Mouse (Mus musculus): Measurements from ENCODE around the gene Col4a1. TPM values are rescaled to one million over a fixed set of nuclear protein-coding genes. Genes with fewer than 3 reads are reported as not detected.

Col4a1 gene
- polyA plus RNA-seq, 1 experiment from 2014 or later, result 250 TPM

GRCm38 (mm10) chr8:11233009-11233408 lies 79.6 kb downstream of the Col4a1 start:
- Histone ChIP-seq H3K9me3 (ENCODE audit: control insufficient read depth, low read length) (no peaks in the 10 kb centered on the region), H3K4me2 (ENCODE audit: low read length) (no peak overlapping the region), H3K4me3 (ENCODE audit: control insufficient read depth in 1 of 2, insufficient read depth in 1 of 2, low read depth in 1 of 2, low read length in 2 of 2) (no peak overlapping the region), H3K27me3 (ENCODE audit: control insufficient read depth, insufficient read depth, low read length) (no peaks in the 10 kb centered on the region), H3K27ac (replicated peaks in 1 of 2; ENCODE audit: control insufficient read depth in 1 of 2, insufficient read depth in 1 of 2, low read depth in 2 of 2, low read length in 2 of 2) (no peak overlapping the region), H3K36me3 (ENCODE audit: control insufficient read depth, insufficient read depth, low read length) (peaks cover 94% of the 10 kb centered on the region), H3K9ac (ENCODE audit: low read length) (no peak overlapping the region), H3K4me1 (ENCODE audit: control insufficient read depth in 2 of 2, insufficient read depth in 2 of 2, low read length in 2 of 2) (peaks cover 0 to 2% of the 10 kb centered on the region in 2 experiments; a peak in 1 of 4 replicates)
- WGBS, result 79% methylated on average over 4 of the region's 4 CpGs
- ATAC-seq (ENCODE audit: insufficient number of reproducible peaks, insufficient read depth, low FRiP score, low read depth), result no peak

DNA sequence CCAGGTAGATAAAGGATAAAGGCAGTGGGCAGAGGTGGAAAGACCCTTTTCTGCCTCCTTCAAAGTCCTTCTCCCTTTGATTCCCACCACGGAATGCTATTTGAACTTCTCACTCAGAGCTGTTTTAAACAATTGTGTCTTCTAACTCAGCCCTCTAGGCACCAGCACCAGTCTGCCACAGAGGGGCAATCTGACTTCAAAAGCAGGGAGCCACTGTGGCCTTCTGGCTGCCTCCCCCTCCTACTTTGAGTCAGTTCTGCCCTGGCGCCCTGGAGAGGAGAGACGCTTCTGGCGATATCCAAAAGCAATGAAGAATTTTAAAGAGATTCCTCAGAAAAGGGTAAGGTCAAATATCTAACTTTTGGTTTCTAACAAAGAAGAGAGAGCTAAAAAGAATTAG lies 82.3 kb downstream of the Col4a1 start:
- no peak for ATAC-seq (ENCODE audit: insufficient number of reproducible peaks, insufficient read depth, low FRiP score, low read depth)
- 74% methylated on average over 4 of the region's 4 CpGs for WGBS
- H3K4me1 ChIP-seq (ENCODE audit: control insufficient read depth in 2 of 2, insufficient read depth in 2 of 2, low read length in 2 of 2), result peaks cover 0 to 2% of the 10 kb centered on the region in 2 experiments; a peak in 1 of 4 replicates
- H3K36me3 ChIP-seq (ENCODE audit: control insufficient read depth, insufficient read depth, low read length), result peaks cover 94% of the 10 kb centered on the region
- no peak overlapping the region for H3K27ac ChIP-seq (replicated peaks in 1 of 2; ENCODE audit: control insufficient read depth in 1 of 2, insufficient read depth in 1 of 2, low read depth in 2 of 2, low read length in 2 of 2)
- H3K9me3 ChIP-seq (ENCODE audit: control insufficient read depth, low read length), result no peaks in the 10 kb centered on the region
- H3K9ac ChIP-seq (ENCODE audit: low read length), result no peak overlapping the region
- H3K4me3 ChIP-seq (ENCODE audit: control insufficient read depth in 1 of 2, insufficient read depth in 1 of 2, low read depth in 1 of 2, low read length in 2 of 2), result no peak overlapping the region
- H3K27me3 ChIP-seq (ENCODE audit: control insufficient read depth, insufficient read depth, low read length), result no peaks in the 10 kb centered on the region
- no peak overlapping the region for H3K4me2 ChIP-seq (ENCODE audit: low read length)

- no peak for ATAC-seq (ENCODE audit: insufficient number of reproducible peaks, insufficient read depth, low FRiP score, low read depth)
- Histone ChIP-seq H3K9ac (ENCODE audit: low read length) (no peak overlapping the region), H3K4me1 (ENCODE audit: control insufficient read depth in 2 of 2, insufficient read depth in 2 of 2, low read length in 2 of 2) (no peaks in the 10 kb centered on the region), H3K27ac (replicated peaks in 1 of 2; ENCODE audit: control insufficient read depth in 1 of 2, insufficient read depth in 1 of 2, low read depth in 2 of 2, low read length in 2 of 2) (no peak overlapping the region), H3K9me3 (ENCODE audit: control insufficient read depth, low read length) (no peaks in the 10 kb centered on the region), H3K4me3 (ENCODE audit: control insufficient read depth in 1 of 2, insufficient read depth in 1 of 2, low read depth in 1 of 2, low read length in 2 of 2) (no peak overlapping the region), H3K4me2 (ENCODE audit: low read length) (no peak overlapping the region), H3K36me3 (ENCODE audit: control insufficient read depth, insufficient read depth, low read length) (peaks cover 90% of the 10 kb centered on the region), H3K27me3 (ENCODE audit: control insufficient read depth, insufficient read depth, low read length) (no peaks in the 10 kb centered on the region)
- 62% methylated on average over 7 of the region's 7 CpGs for WGBS
Measured at GRCm38 (mm10) chr8:11227421-11227820, 85.2 kb downstream of the Col4a1 start.

DNA sequence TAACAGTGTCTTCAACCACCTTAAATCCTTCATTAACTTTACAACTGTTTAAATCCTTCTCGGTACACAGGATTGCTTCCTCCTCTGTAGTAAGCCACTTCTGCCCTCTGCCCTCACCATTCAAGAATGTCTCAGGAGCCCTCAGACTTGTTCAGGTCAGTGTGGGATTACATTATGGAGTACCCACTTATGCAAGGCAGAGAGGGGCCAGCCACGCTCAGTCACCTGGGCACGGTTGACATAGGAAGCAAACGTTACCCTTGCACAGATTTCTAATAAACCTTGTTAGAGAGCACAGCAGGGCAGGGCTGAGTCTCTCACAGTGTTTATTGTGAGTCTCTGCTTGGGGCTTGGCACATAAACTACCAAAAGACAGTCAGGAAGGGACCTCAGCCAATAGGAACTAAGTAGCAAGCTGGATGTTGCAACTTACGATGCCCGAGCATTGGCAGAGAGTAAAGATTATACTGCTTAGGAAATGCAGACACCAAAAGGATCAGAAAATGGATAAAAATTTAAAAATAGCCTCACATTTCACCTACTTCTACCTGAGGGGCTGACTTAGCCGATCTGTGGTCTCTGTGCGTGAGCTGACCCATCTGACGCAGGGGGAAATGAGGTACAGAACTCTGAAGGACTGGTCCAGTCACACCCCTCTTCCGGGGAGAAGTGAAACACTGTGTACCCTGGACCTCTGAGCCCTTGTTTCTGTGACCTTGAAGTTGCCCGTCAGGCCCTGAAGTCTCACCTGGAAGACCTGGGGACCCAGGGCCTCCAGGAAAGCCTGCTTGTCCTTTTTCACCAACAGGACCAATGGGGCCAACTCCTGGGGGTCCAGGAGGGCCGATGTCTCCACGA lies 86.8 kb downstream of the Col4a1 start:
- ATAC-seq (ENCODE audit: insufficient number of reproducible peaks, insufficient read depth, low FRiP score, low read depth), result no peak
- Histone ChIP-seq H3K4me3 (ENCODE audit: control insufficient read depth in 1 of 2, insufficient read depth in 1 of 2, low read depth in 1 of 2, low read length in 2 of 2) (no peak overlapping the region), H3K4me1 (ENCODE audit: control insufficient read depth in 2 of 2, insufficient read depth in 2 of 2, low read length in 2 of 2) (no peaks in the 10 kb centered on the region), H3K9ac (ENCODE audit: low read length) (no peak overlapping the region), H3K27me3 (ENCODE audit: control insufficient read depth, insufficient read depth, low read length) (no peaks in the 10 kb centered on the region), H3K36me3 (ENCODE audit: control insufficient read depth, insufficient read depth, low read length) (peaks cover 92% of the 10 kb centered on the region), H3K4me2 (ENCODE audit: low read length) (no peak overlapping the region), H3K9me3 (ENCODE audit: control insufficient read depth, low read length) (no peaks in the 10 kb centered on the region), H3K27ac (replicated peaks in 1 of 2; ENCODE audit: control insufficient read depth in 1 of 2, insufficient read depth in 1 of 2, low read depth in 2 of 2, low read length in 2 of 2) (no peak overlapping the region)
- WGBS, result 86% methylated on average over 13 of the region's 13 CpGs

DNA sequence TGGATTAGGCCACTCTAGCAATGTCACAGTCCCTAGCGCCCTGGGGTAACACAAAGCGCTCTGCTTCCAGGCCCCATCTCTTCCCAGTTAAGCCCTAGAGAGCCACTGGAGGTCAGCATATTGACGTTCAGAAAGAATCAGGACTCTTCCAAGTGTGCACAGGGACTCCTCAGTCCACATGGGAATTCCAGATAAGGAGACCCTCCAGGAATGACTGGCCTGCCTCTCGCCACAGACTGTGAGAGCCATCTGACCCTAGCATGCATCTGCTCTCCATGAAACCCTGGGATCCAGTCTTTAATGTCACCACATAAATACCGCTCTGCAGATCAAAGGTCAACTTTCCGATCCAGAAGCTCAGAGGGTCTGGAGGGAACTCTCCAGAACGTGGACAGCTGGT lies 88.4 kb downstream of the Col4a1 start:
- ATAC-seq (ENCODE audit: insufficient number of reproducible peaks, insufficient read depth, low FRiP score, low read depth), result no peak
- no peak overlapping the region for H3K4me3 ChIP-seq (ENCODE audit: control insufficient read depth in 1 of 2, insufficient read depth in 1 of 2, low read depth in 1 of 2, low read length in 2 of 2)
- no peaks in the 10 kb centered on the region for H3K27me3 ChIP-seq (ENCODE audit: control insufficient read depth, insufficient read depth, low read length)
- H3K9ac ChIP-seq (ENCODE audit: low read length), result no peak overlapping the region
- WGBS, result 58% methylated on average over 7 of the region's 7 CpGs
- H3K9me3 ChIP-seq (ENCODE audit: control insufficient read depth, low read length), result no peaks in the 10 kb centered on the region
- no peaks in the 10 kb centered on the region for H3K4me1 ChIP-seq (ENCODE audit: control insufficient read depth in 2 of 2, insufficient read depth in 2 of 2, low read length in 2 of 2)
- peaks cover 95% of the 10 kb centered on the region for H3K36me3 ChIP-seq (ENCODE audit: control insufficient read depth, insufficient read depth, low read length)
- H3K4me2 ChIP-seq (ENCODE audit: low read length), result no peak overlapping the region
- H3K27ac ChIP-seq (replicated peaks in 1 of 2; ENCODE audit: control insufficient read depth in 1 of 2, insufficient read depth in 1 of 2, low read depth in 2 of 2, low read length in 2 of 2), result no peak overlapping the region

GRCm38 (mm10) chr8:11221353-11221752 lies 91.3 kb downstream of the Col4a1 start:
- Histone ChIP-seq H3K9ac (ENCODE audit: low read length) (no peak overlapping the region), H3K9me3 (ENCODE audit: control insufficient read depth, low read length) (no peaks in the 10 kb centered on the region), H3K27ac (replicated peaks in 1 of 2; ENCODE audit: control insufficient read depth in 1 of 2, insufficient read depth in 1 of 2, low read depth in 2 of 2, low read length in 2 of 2) (no peak overlapping the region), H3K4me1 (ENCODE audit: control insufficient read depth in 2 of 2, insufficient read depth in 2 of 2, low read length in 2 of 2) (no peaks in the 10 kb centered on the region), H3K4me3 (ENCODE audit: control insufficient read depth in 1 of 2, insufficient read depth in 1 of 2, low read depth in 1 of 2, low read length in 2 of 2) (no peak overlapping the region), H3K36me3 (ENCODE audit: control insufficient read depth, insufficient read depth, low read length) (peaks cover 95% of the 10 kb centered on the region), H3K27me3 (ENCODE audit: control insufficient read depth, insufficient read depth, low read length) (no peaks in the 10 kb centered on the region), H3K4me2 (ENCODE audit: low read length) (no peak overlapping the region)
- 86% methylated on average over 5 of the region's 5 CpGs for WGBS
- no peak for ATAC-seq (ENCODE audit: insufficient number of reproducible peaks, insufficient read depth, low FRiP score, low read depth)

- no peaks in the 10 kb centered on the region for H3K27me3 ChIP-seq (ENCODE audit: control insufficient read depth, insufficient read depth, low read length)
- H3K4me3 ChIP-seq (ENCODE audit: control insufficient read depth in 1 of 2, insufficient read depth in 1 of 2, low read depth in 1 of 2, low read length in 2 of 2), result no peak overlapping the region
- H3K9me3 ChIP-seq (ENCODE audit: control insufficient read depth, low read length), result no peaks in the 10 kb centered on the region
- H3K4me2 ChIP-seq (ENCODE audit: low read length), result no peak overlapping the region
- no peak for ATAC-seq (ENCODE audit: insufficient number of reproducible peaks, insufficient read depth, low FRiP score, low read depth)
- H3K4me1 ChIP-seq (ENCODE audit: control insufficient read depth in 2 of 2, insufficient read depth in 2 of 2, low read length in 2 of 2), result no peaks in the 10 kb centered on the region
- H3K27ac ChIP-seq (replicated peaks in 1 of 2; ENCODE audit: control insufficient read depth in 1 of 2, insufficient read depth in 1 of 2, low read depth in 2 of 2, low read length in 2 of 2), result no peak overlapping the region
- peaks cover 97% of the 10 kb centered on the region for H3K36me3 ChIP-seq (ENCODE audit: control insufficient read depth, insufficient read depth, low read length)
- H3K9ac ChIP-seq (ENCODE audit: low read length), result no peak overlapping the region
- 75% methylated on average over 6 of the region's 6 CpGs for WGBS
Measured at GRCm38 (mm10) chr8:11219282-11219681, 93.3 kb downstream of the Col4a1 start.

- no peak overlapping the region for H3K9ac ChIP-seq (ENCODE audit: low read length)
- no peak overlapping the region for H3K4me2 ChIP-seq (ENCODE audit: low read length)
- H3K4me3 ChIP-seq (ENCODE audit: control insufficient read depth in 1 of 2, insufficient read depth in 1 of 2, low read depth in 1 of 2, low read length in 2 of 2), result no peak overlapping the region
- no peaks in the 10 kb centered on the region for H3K9me3 ChIP-seq (ENCODE audit: control insufficient read depth, low read length)
- WGBS, result 38% methylated on average over 1 of the region's 1 CpGs
- peaks cover 97% of the 10 kb centered on the region for H3K36me3 ChIP-seq (ENCODE audit: control insufficient read depth, insufficient read depth, low read length)
- H3K27me3 ChIP-seq (ENCODE audit: control insufficient read depth, insufficient read depth, low read length), result no peaks in the 10 kb centered on the region
- H3K4me1 ChIP-seq (ENCODE audit: control insufficient read depth in 2 of 2, insufficient read depth in 2 of 2, low read length in 2 of 2), result no peaks in the 10 kb centered on the region
- ATAC-seq (ENCODE audit: insufficient number of reproducible peaks, insufficient read depth, low FRiP score, low read depth), result no peak; the same call in 1 of the 2 replicates
- H3K27ac ChIP-seq (replicated peaks in 1 of 2; ENCODE audit: control insufficient read depth in 1 of 2, insufficient read depth in 1 of 2, low read depth in 2 of 2, low read length in 2 of 2), result no peak overlapping the region
Measured at GRCm38 (mm10) chr8:11215231-11215630, 97.4 kb downstream of the Col4a1 start.
